Mouse (Mus musculus): Measurements from ENCODE around the gene Aldh1l1. TPM values are rescaled to one million over a fixed set of nuclear protein-coding genes. Genes with fewer than 3 reads are reported as not detected.

Aldh1l1 gene
- polyA plus RNA-seq, 1 experiment: 70.1 TPM

GRCm38 (mm10) chr6:90607196-90607595 lies 121.0 kb downstream of the Aldh1l1 start:
- WGBS: 10% methylated on average over 5 of the region's 5 CpGs
- peak; percentile 50 for DNase-seq (ENCODE audit: low read depth, low spot score)

GRCm38 (mm10) chr6:90608186-90608585 lies 122.0 kb downstream of the Aldh1l1 start:
- WGBS: 78% methylated on average over 6 of the region's 6 CpGs
- DNase-seq (ENCODE audit: low read depth, low spot score): no peak

GRCm38 (mm10) chr6:90610248-90610647 lies 124.0 kb downstream of the Aldh1l1 start:
- WGBS: 88% methylated on average over 5 of the region's 5 CpGs
- DNase-seq (ENCODE audit: low read depth, low spot score): no peak

- 77% methylated on average over 8 of the region's 8 CpGs for WGBS
- DNase-seq (ENCODE audit: low read depth, low spot score): no peak
Observed at GRCm38 (mm10) chr6:90613277-90613676, 127.0 kb downstream of the Aldh1l1 start.

DNA sequence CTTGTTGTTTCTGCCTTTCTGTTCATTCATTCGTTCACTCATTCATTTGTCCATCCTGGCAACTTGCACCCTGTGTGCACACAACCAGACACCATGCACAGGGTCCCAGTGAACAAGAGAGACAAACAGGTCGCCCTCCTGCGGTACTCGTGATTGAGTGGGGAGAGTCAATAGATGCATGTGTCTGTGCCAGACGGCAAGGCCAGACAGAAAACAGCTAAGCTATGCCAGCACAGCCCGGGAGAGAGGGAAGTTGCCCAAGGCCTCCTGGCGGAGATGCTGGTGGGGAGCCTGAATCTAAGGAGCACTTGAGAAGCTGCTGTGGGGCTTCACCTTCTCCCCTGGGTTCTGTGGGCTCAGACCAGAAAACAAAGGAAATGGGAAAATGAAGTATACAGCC lies 129.1 kb downstream of the Aldh1l1 start:
- WGBS: 77% methylated on average over 7 of the region's 7 CpGs
- DNase-seq (ENCODE audit: low read depth, low spot score): no peak

- no peak for DNase-seq (ENCODE audit: low read depth, low spot score)
- WGBS: 78% methylated on average over 6 of the region's 6 CpGs
Observed at GRCm38 (mm10) chr6:90615991-90616390, 129.8 kb downstream of the Aldh1l1 start.

- DNase-seq (ENCODE audit: low read depth, low spot score): no peak
- WGBS: 84% methylated on average over 6 of the region's 6 CpGs
Observed at GRCm38 (mm10) chr6:90616481-90616880, 130.3 kb downstream of the Aldh1l1 start.

- 61% methylated on average over 4 of the region's 4 CpGs for WGBS
Observed at GRCm38 (mm10) chr6:90618274-90618673, 132.0 kb downstream of the Aldh1l1 start.

GRCm38 (mm10) chr6:90618821-90619636 lies 132.8 kb downstream of the Aldh1l1 start:
- DNase-seq (ENCODE audit: low read depth, low spot score): no peak
- 67% methylated on average over 19 of the region's 19 CpGs for WGBS

More at GRCm38 (mm10) chr6:90618274-90618673, 132.0 kb downstream of the Aldh1l1 start:
- DNase-seq (ENCODE audit: low read depth, low spot score): no peak

DNA sequence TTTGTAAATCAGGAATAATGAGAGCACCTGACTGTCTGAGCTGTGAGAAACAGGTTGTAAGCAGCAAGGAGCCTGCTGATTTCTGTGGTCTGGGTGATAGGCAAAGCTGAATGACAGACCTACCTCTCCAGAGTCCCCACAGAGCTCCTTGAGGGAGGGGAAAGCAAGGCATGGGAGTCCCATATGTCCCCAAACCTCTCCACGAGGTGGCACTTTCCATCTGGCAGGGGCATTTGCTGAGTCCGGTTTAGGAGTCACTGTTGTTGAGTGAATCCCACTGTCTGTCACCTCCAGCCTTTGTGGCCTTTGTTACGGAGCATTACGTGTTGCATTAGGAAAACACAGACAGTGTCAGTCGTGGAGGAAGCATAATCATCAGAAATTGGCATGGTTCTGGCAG lies 133.7 kb downstream of the Aldh1l1 start:
- WGBS: 78% methylated on average over 5 of the region's 5 CpGs
- no peak for DNase-seq (ENCODE audit: low read depth, low spot score)

GRCm38 (mm10) chr6:90620791-90621583 lies 134.8 kb downstream of the Aldh1l1 start:
- 72% methylated on average over 9 of the region's 9 CpGs for WGBS
- DNase-seq (ENCODE audit: low read depth, low spot score): no peak

DNA sequence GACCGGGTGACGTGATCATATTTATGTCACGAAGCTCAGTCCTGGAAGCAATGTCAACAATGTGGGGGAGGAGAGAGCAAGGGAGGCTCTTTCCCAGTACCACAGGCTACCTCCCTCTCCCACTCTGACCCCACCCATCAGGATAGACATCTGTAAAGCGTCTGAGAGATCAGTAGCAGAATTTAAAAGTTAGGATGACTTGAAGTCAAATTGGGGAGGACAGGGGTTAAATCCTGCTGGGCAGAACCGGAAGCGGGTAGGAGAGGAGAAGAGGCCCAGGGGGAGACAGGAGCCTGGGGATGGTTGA lies 135.3 kb downstream of the Aldh1l1 start:
- DNase-seq (ENCODE audit: low read depth, low spot score): no peak
- WGBS: 53% methylated on average over 6 of the region's 6 CpGs

DNA sequence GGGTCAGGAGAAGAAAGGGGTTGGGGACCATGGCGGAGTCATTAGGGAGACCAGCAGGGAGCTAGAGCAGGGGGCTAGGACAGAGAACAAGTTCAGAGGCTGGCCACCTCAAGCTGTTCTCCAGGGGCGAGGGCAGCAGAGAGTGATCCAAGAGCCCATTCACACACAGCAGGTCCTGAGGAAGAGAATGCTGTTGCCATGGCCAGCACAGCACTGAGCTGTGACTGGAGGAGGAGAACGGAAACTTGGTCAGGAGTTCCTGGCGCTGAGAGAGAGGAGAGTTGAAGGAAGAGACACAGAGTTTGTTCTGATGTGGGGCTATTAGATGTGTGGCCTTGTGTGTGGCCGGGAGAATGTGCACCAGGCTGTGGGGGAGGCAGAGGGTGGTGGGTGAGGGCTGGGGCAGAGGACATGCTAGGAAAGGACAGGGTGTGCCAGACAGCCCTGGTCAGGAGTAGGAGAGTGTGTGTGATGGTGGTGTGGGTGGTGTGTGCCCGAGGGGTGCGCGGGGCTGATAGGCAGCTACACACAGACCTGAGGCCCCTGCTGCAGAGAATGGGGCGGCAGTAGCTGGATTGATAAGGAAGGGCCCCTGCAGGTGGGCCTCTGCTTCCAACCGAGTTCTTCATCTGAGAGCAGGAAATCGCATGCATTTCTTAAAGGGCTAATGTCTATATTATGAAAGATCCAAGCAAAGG lies 136.7 kb downstream of the Aldh1l1 start:
- 45% methylated on average over 11 of the region's 11 CpGs for WGBS
- DNase-seq (ENCODE audit: low read depth, low spot score): no peak

- no peak for DNase-seq (ENCODE audit: low read depth, low spot score)
- 58% methylated on average over 5 of the region's 5 CpGs for WGBS
Observed at GRCm38 (mm10) chr6:90623456-90623836, 137.2 kb downstream of the Aldh1l1 start.

- no peak for DNase-seq (ENCODE audit: low read depth, low spot score)
- WGBS: 55% methylated on average over 6 of the region's 6 CpGs
Observed at GRCm38 (mm10) chr6:90624184-90624583, 138.0 kb downstream of the Aldh1l1 start.

- DNase-seq (ENCODE audit: low read depth, low spot score): no peak
- WGBS: 65% methylated on average over 11 of the region's 11 CpGs
Observed at GRCm38 (mm10) chr6:90624733-90625132, 138.5 kb downstream of the Aldh1l1 start.

DNA sequence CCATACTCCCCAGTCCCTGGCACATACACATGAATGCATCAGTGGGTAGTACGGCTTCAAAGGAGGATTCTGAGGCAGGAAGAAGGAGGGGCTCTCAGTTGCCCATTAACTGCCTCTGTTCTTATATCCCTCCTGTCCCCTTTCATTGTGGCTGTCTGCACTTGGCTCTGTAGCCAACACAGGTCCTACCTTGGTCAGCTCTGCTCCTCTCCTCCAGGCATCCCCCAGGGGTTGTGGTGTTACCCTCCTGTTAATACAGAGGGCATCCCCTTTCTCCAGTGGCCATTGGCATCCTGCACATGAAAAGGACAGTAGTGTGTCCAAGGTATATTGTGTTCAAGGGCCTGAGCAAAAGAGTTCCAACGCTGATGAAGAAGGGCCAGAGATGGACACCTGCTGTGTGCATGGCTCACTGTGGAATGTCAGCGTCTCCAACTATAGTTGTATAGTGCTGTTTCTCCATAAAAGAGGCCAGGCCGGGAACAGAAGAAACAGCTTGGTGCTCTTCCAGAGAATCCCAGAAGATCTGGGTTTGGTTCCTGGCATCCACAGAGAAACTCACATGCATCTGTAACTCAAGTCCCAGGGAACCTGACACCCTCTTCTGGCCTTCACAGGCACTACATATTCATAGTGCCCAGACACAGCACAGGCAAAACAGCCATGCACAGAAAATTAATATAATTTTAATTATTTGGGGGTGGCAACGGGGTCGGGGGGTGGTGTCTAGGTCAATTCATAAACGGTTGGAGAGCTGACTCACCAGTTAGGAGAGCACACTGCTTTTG lies 139.2 kb downstream of the Aldh1l1 start:
- WGBS: 84% methylated on average over 7 of the region's 7 CpGs
- no peak for DNase-seq (ENCODE audit: low read depth, low spot score)

- WGBS: 76% methylated on average over 4 of the region's 4 CpGs
- no peak for DNase-seq (ENCODE audit: low read depth, low spot score)
Observed at GRCm38 (mm10) chr6:90627556-90627955, 141.3 kb downstream of the Aldh1l1 start.

DNA sequence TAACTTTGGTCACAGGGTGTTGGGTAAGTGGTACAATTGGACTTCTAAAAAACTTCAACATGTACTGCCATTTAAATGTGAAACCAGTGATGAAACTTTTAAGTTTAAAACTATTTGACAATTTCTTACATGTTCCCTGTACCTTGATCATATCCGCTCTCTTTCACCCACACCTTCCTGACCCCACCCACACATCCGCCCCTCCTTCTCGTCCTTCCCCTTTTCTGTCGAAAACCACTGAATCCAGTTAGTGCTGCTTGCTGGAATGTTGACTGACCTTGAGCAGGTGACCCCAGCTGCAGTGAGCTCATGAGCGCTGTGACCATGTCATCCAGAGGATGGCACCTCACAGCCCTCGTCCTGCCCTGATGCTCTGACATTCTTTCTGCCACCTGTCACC lies 143.3 kb downstream of the Aldh1l1 start:
- no peak for DNase-seq (ENCODE audit: low read depth, low spot score)
- WGBS: 68% methylated on average over 6 of the region's 6 CpGs

GRCm38 (mm10) chr6:90630427-90630826 lies 144.2 kb downstream of the Aldh1l1 start:
- WGBS: 92% methylated on average over 7 of the region's 7 CpGs

More at GRCm38 (mm10) chr6:90630427-90630826, 144.2 kb downstream of the Aldh1l1 start:
- DNase-seq (ENCODE audit: low read depth, low spot score): no peak

All from large intestine, adult 2 months (tissue).